Mouse (Mus musculus) small intestine, adult 2 months (tissue): ENCODE measurements around the gene Amfr.

Source experiments
- CTCF ChIP-seq: fragments of 200-500 bp; IDR thresholded peaks from 2 replicates; pipeline ENCODE4 v1.5.1; 2012; ENCODE audit warnings: low read depth, mild to moderate bottlenecking, control low read depth, inconsistent platforms, low read length, moderate library complexity, mixed read lengths; ENCODE audit not compliant: insufficient replicate concordance, insufficient read length; ENCODE audit errors: extremely low read depth
- POLR2A ChIP-seq: fragments of 200-500 bp; IDR thresholded peaks from 2 replicates; pipeline ENCODE4 v1.6.1; 2012; ENCODE audit warnings: low read depth, mild to moderate bottlenecking, control low read depth, inconsistent platforms, low read length, moderate library complexity

DNA sequence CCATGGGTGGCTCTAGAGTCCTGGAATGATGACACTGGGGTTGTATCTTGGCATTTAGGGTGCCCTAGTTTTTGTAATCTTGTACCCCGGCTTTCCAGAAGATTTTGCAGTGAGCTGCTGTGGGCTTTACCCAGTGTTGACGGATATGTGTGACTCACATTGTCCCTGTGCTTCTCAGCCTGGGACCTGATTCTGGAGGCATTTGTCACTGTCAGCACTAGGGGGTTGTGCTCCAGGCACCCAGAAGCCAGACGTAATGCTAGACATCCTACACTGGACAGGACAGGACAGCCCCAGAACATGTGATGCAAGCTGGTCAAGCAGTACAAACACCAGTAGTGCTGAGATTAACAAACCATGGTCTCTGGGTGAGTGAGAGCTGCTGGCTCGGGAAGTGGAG lies 66.9 kb downstream of the Amfr start:
- TF ChIP-seq CTCF (no peak), POLR2A (no peak)
